Mouse (Mus musculus) adrenal gland, postnatal 14 days (tissue): Measurements from ENCODE around the gene 1110032F04Rik. TPM values are rescaled to one million over a fixed set of nuclear protein-coding genes. Genes with fewer than 3 reads are reported as not detected.
"Not testable (repeated sequence)": the region's sequence is repeated elsewhere in the genome, so short reads cannot be mapped to it uniquely, and the experiment has no call there.

ENCODE experiments used
- DNase-seq: peaks from one replicate; pipeline ENCODE4 v3.0.0; 2021; ENCODE audit warnings: mixed read lengths
- long read RNA-seq, 2 experiments: library from polyadenylated mRNA; stranded (forward); transcript quantifications; one replicate each; pipeline ENCODE4 v2.0.0; 2021
- total RNA-seq: library from RNA; stranded (reverse); gene quantifications from 2 replicates; pipeline ENCODE4 v1.2.3, GENCODE M21; 2021

Gene 1110032F04Rik
- total RNA-seq: 0.19 and 0.68 TPM in 2 replicates
- long read RNA-seq, experiment 1, partial matches to known transcripts: 0 of 1 reads
- long read RNA-seq, experiment 1, other reads (novel, unspliced or antisense): 0 of 1 reads
- long read RNA-seq, experiment 2: 0 reads

- DNase-seq: peak; percentile 47
Measured at GRCm38 (mm10) chr3:68869211-68869690, at the start of gene 1110032F04Rik. 1110032F04Rik (plus strand) TSS chr3:68869586.

- no peak for DNase-seq
Measured at GRCm38 (mm10) chr3:68821406-68821805, 48.0 kb upstream of the 1110032F04Rik start.

- DNase-seq: no peak
Measured at GRCm38 (mm10) chr3:68821926-68822341, 47.5 kb upstream of the 1110032F04Rik start.

GRCm38 (mm10) chr3:68823876-68824764 is 45.3 kb upstream of the 1110032F04Rik start:
- peak; percentile 60 for DNase-seq

GRCm38 (mm10) chr3:68824765-68825090 is 44.7 kb upstream of the 1110032F04Rik start:
- no peak for DNase-seq

- no peak for DNase-seq
Measured at GRCm38 (mm10) chr3:68825151-68825550, 44.2 kb upstream of the 1110032F04Rik start.

- no peak for DNase-seq
Measured at GRCm38 (mm10) chr3:68827671-68828070, 41.7 kb upstream of the 1110032F04Rik start.

GRCm38 (mm10) chr3:68829944-68830343 is 39.4 kb upstream of the 1110032F04Rik start:
- no peak for DNase-seq

GRCm38 (mm10) chr3:68836857-68837499 is 32.4 kb upstream of the 1110032F04Rik start:
- no peak for DNase-seq

GRCm38 (mm10) chr3:68840206-68840605 is 29.2 kb upstream of the 1110032F04Rik start:
- DNase-seq: no peak

GRCm38 (mm10) chr3:68844025-68844424 is 25.4 kb upstream of the 1110032F04Rik start:
- DNase-seq: no peak

- no peak for DNase-seq
Measured at GRCm38 (mm10) chr3:68848323-68848722, 21.1 kb upstream of the 1110032F04Rik start.

- no peak for DNase-seq
Measured at GRCm38 (mm10) chr3:68852414-68852813, 17.0 kb upstream of the 1110032F04Rik start.

GRCm38 (mm10) chr3:68869691-68870567 is 543 bp downstream of the 1110032F04Rik start:
- peak; percentile 45 for DNase-seq

- DNase-seq: no peak
Measured at GRCm38 (mm10) chr3:68870568-68870950, 1.2 kb downstream of the 1110032F04Rik start.

- DNase-seq: no peak
Measured at GRCm38 (mm10) chr3:68874079-68874478, 4.7 kb downstream of the 1110032F04Rik start.

GRCm38 (mm10) chr3:68886845-68887244 is 17.5 kb downstream of the 1110032F04Rik start:
- DNase-seq: no peak

- DNase-seq: no peak
Measured at GRCm38 (mm10) chr3:68895426-68895825, 26.0 kb downstream of the 1110032F04Rik start.

GRCm38 (mm10) chr3:68897154-68897553 is 27.8 kb downstream of the 1110032F04Rik start:
- no peak for DNase-seq

- DNase-seq: not testable (repeated sequence)
Measured at GRCm38 (mm10) chr3:68902636-68903035, 33.2 kb downstream of the 1110032F04Rik start.

- no peak for DNase-seq
Measured at GRCm38 (mm10) chr3:68904902-68905778, 35.8 kb downstream of the 1110032F04Rik start.
